Comparison of ENCODE assay signal across 9 mouse cellular contexts in genomic region chr5:33630061-33630460, GRCm38 (mm10). TPM values are rescaled to one million over a fixed set of nuclear protein-coding genes. Genes with fewer than 3 reads are reported as not detected.
DNase-seq lines count a peak whose midpoint lies in the region; TF ChIP-seq lines count a peak whose summit lies in the region.
"Had no signal": no experiment of that assay in that cellular context is flagged by ENCODE, and none has a peak within 500 bp of the region (broad histone marks: within the 10 kb centered on the region; RNA-seq: fewer than 3 reads in every experiment).

No protein-coding gene starts in this region.

- H3K27ac ChIP-seq in spleen, adult 2 months (ENCODE audit: insufficient read depth, low read length), result peak overlapping the region; percentile 51; the same call in 1 of the 2 replicates
- H3K27ac ChIP-seq in brown adipose tissue, adult 24 weeks (replicated peaks; ENCODE audit: low read depth, low read length), result peak overlapping the region; percentile 61
- peak overlapping the region; percentile 29 for H3K27ac ChIP-seq in macrophage
- peak overlapping the region; percentile 89 for H3K27ac ChIP-seq in testis, adult 2 months (ENCODE audit: control insufficient read depth, insufficient read depth, low read depth, low read length)

- H3K27me3 ChIP-seq in spleen, adult 2 months (ENCODE audit: control insufficient read depth, insufficient read depth, low read length), result no peaks in the 10 kb centered on the region
- no peaks in the 10 kb centered on the region for H3K27me3 ChIP-seq in testis, adult 2 months (ENCODE audit: control insufficient read depth, insufficient read depth, low read length)

- peaks cover 7% of the 10 kb centered on the region for H3K4me1 ChIP-seq in spleen, adult 2 months (ENCODE audit: control insufficient read depth, insufficient read depth, insufficient read length)
- peaks cover 14% of the 10 kb centered on the region for H3K4me1 ChIP-seq in brown adipose tissue, adult 24 weeks (ENCODE audit: control insufficient read depth, insufficient read depth, insufficient read length, low read length)
- peaks cover 5% of the 10 kb centered on the region for H3K4me1 ChIP-seq in testis, adult 2 months (ENCODE audit: control insufficient read depth, insufficient read depth, low read length)

- TF ChIP-seq POLR2A in spleen, adult 2 months (IDR thresholded peaks at IDR 0.05; ENCODE audit: low read depth, low read length), result no peak
- TF ChIP-seq POLR2A in testis, adult 2 months (IDR thresholded peaks at IDR 0.05; ENCODE audit: control insufficient read depth, low read depth, low read length), result no peak

- peak; percentile 11 to 26 for DNase-seq in spleen, adult 2 months (ENCODE audit: low read depth in 1 of 2, low spot score in 2 of 2)
- DNase-seq in spleen, adult 12 weeks (ENCODE audit: low spot score), result no peak
- peak; percentile 50 for DNase-seq in gastrocnemius, postnatal 25 days
- peak; percentile 24 to 70 for DNase-seq in kidney, postnatal 25 days
- no peak for DNase-seq in cerebellum, postnatal 4 days (ENCODE audit: low spot score in 2 of 2)

- 1% methylated on average over 9 of the region's 9 CpGs for WGBS in spleen, adult 2 months
- 4% methylated on average over 9 of the region's 9 CpGs for WGBS in macrophage (ENCODE audit: missing documents)

- TF ChIP-seq CTCF in spleen, adult 2 months (IDR thresholded peaks at IDR 0.05; ENCODE audit: extremely low read depth, insufficient read depth, insufficient read length, insufficient replicate concordance), result no peak
- TF ChIP-seq CTCF in testis, adult 2 months (IDR thresholded peaks at IDR 0.05; ENCODE audit: control insufficient read depth, insufficient read depth, insufficient replicate concordance, low read depth, low read length), result no peak

- peak overlapping the region; percentile 57 for H3K4me3 ChIP-seq in spleen, adult 2 months (ENCODE audit: extremely low read depth, insufficient read depth, insufficient read length)
- H3K4me3 ChIP-seq in brown adipose tissue, adult 24 weeks (ENCODE audit: insufficient read depth, low read depth, low read length), result peak overlapping the region; percentile 61
- H3K4me3 ChIP-seq in macrophage (ENCODE audit: inconsistent target), result peak overlapping the region; percentile 56
- peak overlapping the region; percentile 92 for H3K4me3 ChIP-seq in testis, adult 2 months (ENCODE audit: control insufficient read depth, low read depth, low read length)

- H3K36me3 ChIP-seq in spleen, adult 2 months (ENCODE audit: control insufficient read depth, insufficient read depth, low read length), result no peaks in the 10 kb centered on the region
- H3K36me3 ChIP-seq in macrophage (ENCODE audit: inconsistent target), result no peaks in the 10 kb centered on the region
- no peaks in the 10 kb centered on the region for H3K36me3 ChIP-seq in testis, adult 2 months (ENCODE audit: control insufficient read depth, insufficient read depth, low read length)

- peaks cover 27% of the 10 kb centered on the region for H3K79me2 ChIP-seq in macrophage (ENCODE audit: inconsistent target)

RNA-seq across cellular contexts. Expression of gene Gm9903, which starts 0.3 kb away (rescaled TPM):
- polyA plus RNA-seq in spleen, adult 2 months (2012; rRNA removed), result 0.41 and 0.43 TPM in 2 replicates
- polyA plus RNA-seq in brown adipose tissue, adult 24 weeks (2012; ENCODE audit: insufficient read depth, insufficient read length, missing spikeins), result not detected in 2 replicates
- under 1 TPM; 0.51 to 0.88 TPM for total RNA-seq in gastrocnemius, postnatal 25 days (2021)
- total RNA-seq in macrophage (2018; cell fraction: chromatin; rRNA removed), result 1 to 10 TPM in 13 of 26 experiments, under 1 TPM in 5, not detected in 8; 0.25 to 2.6 (median 1.5) TPM
- total RNA-seq in macrophage (2018; cell fraction: cytosol; rRNA removed), result under 1 TPM in 17 of 26 experiments, not detected in 9; 0.05 to 0.58 (median 0.14) TPM
- 1 to 10 TPM in 12 of 26 experiments, under 1 TPM in 11, not detected in 3; 0.30 to 3.2 (median 1.2) TPM for total RNA-seq in macrophage (2018; cell fraction: nucleus; rRNA removed)
- polyA plus RNA-seq in macrophage (2018), result 0.10 to 0.23 TPM in 2 of 3 replicates, not detected in the other
- 23.7 and 24.9 TPM in 2 replicates for polyA plus RNA-seq in testis, adult 2 months (2012; rRNA removed)
- total RNA-seq: common myeloid progenitor, adult 5-6 weeks had no signal

RNA-seq across cellular contexts. Expression of gene Fam53a, which starts 0.6 kb away (rescaled TPM):
- 29.2 and 60.8 TPM in 2 replicates for polyA plus RNA-seq in spleen, adult 2 months (2012; rRNA removed)
- 13.6 and 14.7 TPM in 2 replicates for polyA plus RNA-seq in brown adipose tissue, adult 24 weeks (2012; ENCODE audit: insufficient read depth, insufficient read length, missing spikeins)
- 10 to 100 TPM; 50.2 to 59.6 TPM for total RNA-seq in gastrocnemius, postnatal 25 days (2021)
- 10 to 100 TPM in 18 of 26 experiments, 1 to 10 TPM in 8; 2.3 to 36.5 (median 18.1) TPM for total RNA-seq in macrophage (2018; cell fraction: chromatin; rRNA removed)
- 10 to 100 TPM in 23 of 26 experiments, 1 to 10 TPM in 3; 7.4 to 23.4 (median 20.1) TPM for total RNA-seq in macrophage (2018; cell fraction: cytosol; rRNA removed)
- 10 to 100 TPM in 20 of 26 experiments, 1 to 10 TPM in 6; 5.0 to 28.3 (median 15.2) TPM for total RNA-seq in macrophage (2018; cell fraction: nucleus; rRNA removed)
- 9.3 to 21.4 TPM (median 18.9 TPM) in 3 replicates for polyA plus RNA-seq in macrophage (2018)
- polyA plus RNA-seq in testis, adult 2 months (2012; rRNA removed), result 16.4 and 17.6 TPM in 2 replicates

RNA-seq across cellular contexts. Expression of gene Slbp, which starts 22.3 kb away (rescaled TPM):
- 27.1 and 44.8 TPM in 2 replicates for polyA plus RNA-seq in spleen, adult 2 months (2012; rRNA removed)
- polyA plus RNA-seq in brown adipose tissue, adult 24 weeks (2012; ENCODE audit: insufficient read depth, insufficient read length, missing spikeins), result 30.5 and 58.5 TPM in 2 replicates
- total RNA-seq in gastrocnemius, postnatal 25 days (2021), result 1 to 10 TPM; 7.3 to 8.2 TPM
- 100 to 1,000 TPM in 1 of 26 experiments, 10 to 100 TPM in 25; 24.7 to 108 (median 50.4) TPM for total RNA-seq in macrophage (2018; cell fraction: chromatin; rRNA removed)
- 10 to 100 TPM; 17.7 to 33.7 (median 28.1) TPM for total RNA-seq in macrophage (2018; cell fraction: cytosol; rRNA removed)
- total RNA-seq in macrophage (2018; cell fraction: nucleus; rRNA removed), result 100 to 1,000 TPM in 1 of 26 experiments, 10 to 100 TPM in 25; 18.5 to 101 (median 36.5) TPM
- polyA plus RNA-seq in macrophage (2018), result 28.4 to 65.1 TPM (median 34.0 TPM) in 3 replicates
- 68.0 and 70.6 TPM in 2 replicates for polyA plus RNA-seq in testis, adult 2 months (2012; rRNA removed)

RNA-seq across cellular contexts. Expression of gene Tacc3, which starts 27.9 kb away (rescaled TPM):
- polyA plus RNA-seq in spleen, adult 2 months (2012; rRNA removed), result 9.2 and 11.5 TPM in 2 replicates
- 3.3 and 3.5 TPM in 2 replicates for polyA plus RNA-seq in brown adipose tissue, adult 24 weeks (2012; ENCODE audit: insufficient read depth, insufficient read length, missing spikeins)
- 1 to 10 TPM; 1.7 to 2.5 TPM for total RNA-seq in gastrocnemius, postnatal 25 days (2021)
- total RNA-seq in macrophage (2018; cell fraction: chromatin; rRNA removed), result 10 to 100 TPM in 21 of 26 experiments, 1 to 10 TPM in 5; 4.8 to 40.4 (median 19.6) TPM
- 10 to 100 TPM in 18 of 26 experiments, 1 to 10 TPM in 8; 7.4 to 14.6 (median 10.7) TPM for total RNA-seq in macrophage (2018; cell fraction: cytosol; rRNA removed)
- total RNA-seq in macrophage (2018; cell fraction: nucleus; rRNA removed), result 10 to 100 TPM in 21 of 26 experiments, 1 to 10 TPM in 5; 4.9 to 37.4 (median 13.4) TPM
- polyA plus RNA-seq in macrophage (2018), result 6.1 to 26.7 TPM (median 22.0 TPM) in 3 replicates
- polyA plus RNA-seq in testis, adult 2 months (2012; rRNA removed), result 42.6 and 42.8 TPM in 2 replicates

RNA-seq across cellular contexts. Expression of gene Tmem129, which starts 28.2 kb away (rescaled TPM):
- 24.8 and 31.3 TPM in 2 replicates for polyA plus RNA-seq in spleen, adult 2 months (2012; rRNA removed)
- polyA plus RNA-seq in brown adipose tissue, adult 24 weeks (2012; ENCODE audit: insufficient read depth, insufficient read length, missing spikeins), result 16.3 and 19.4 TPM in 2 replicates
- total RNA-seq in gastrocnemius, postnatal 25 days (2021), result 1 to 10 TPM; 8.0 to 8.2 TPM
- 10 to 100 TPM in 6 of 26 experiments, 1 to 10 TPM in 17, under 1 TPM in 3; 0.38 to 15.4 (median 4.5) TPM for total RNA-seq in macrophage (2018; cell fraction: chromatin; rRNA removed)
- total RNA-seq in macrophage (2018; cell fraction: cytosol; rRNA removed), result 10 to 100 TPM in 23 of 26 experiments, 1 to 10 TPM in 3; 6.1 to 26.1 (median 18.1) TPM
- 10 to 100 TPM in 13 of 26 experiments, 1 to 10 TPM in 13; 2.2 to 23.7 (median 10.7) TPM for total RNA-seq in macrophage (2018; cell fraction: nucleus; rRNA removed)
- 11.7 to 18.8 TPM (median 18.6 TPM) in 3 replicates for polyA plus RNA-seq in macrophage (2018)
- 50.6 and 56.1 TPM in 2 replicates for polyA plus RNA-seq in testis, adult 2 months (2012; rRNA removed)

Comparison
In these comparisons a context has a peak if more than half of its experiments do, and no peak if none do; other contexts are left out.
1. DNase-seq: peak in spleen, adult 2 months (2 of 2), gastrocnemius, postnatal 25 days (single experiment) and kidney, postnatal 25 days (2 of 2); none in spleen, adult 12 weeks (single experiment) and cerebellum, postnatal 4 days (0 of 2).
2. H3K27ac ChIP-seq: peak in every context shown above with its lines; median percentile 89 in testis, adult 2 months; 61 in brown adipose tissue, adult 24 weeks; 51 in spleen, adult 2 months; 29 in macrophage.
3. RNA of gene Gm9903, which starts 0.3 kb away (polyA plus RNA-seq): 23.7 to 24.9 TPM in testis, adult 2 months; 0.41 to 0.43 TPM in spleen, adult 2 months, not detected in brown adipose tissue, adult 24 weeks and 0.10 to 0.23 TPM in macrophage; every median in the first group is over 10 times any median in the second.
4. Peak in every context shown above with its lines, with median percentiles within 50 percentile points of each other: H3K4me3 ChIP-seq.